Mouse (Mus musculus): ENCODE results near the gene Vps13d. TPM values are rescaled to one million over a fixed set of nuclear protein-coding genes. Genes with fewer than 3 reads are reported as not detected.

Vps13d gene
- polyA plus RNA-seq, 1 experiment, result 15.6 TPM

DNA sequence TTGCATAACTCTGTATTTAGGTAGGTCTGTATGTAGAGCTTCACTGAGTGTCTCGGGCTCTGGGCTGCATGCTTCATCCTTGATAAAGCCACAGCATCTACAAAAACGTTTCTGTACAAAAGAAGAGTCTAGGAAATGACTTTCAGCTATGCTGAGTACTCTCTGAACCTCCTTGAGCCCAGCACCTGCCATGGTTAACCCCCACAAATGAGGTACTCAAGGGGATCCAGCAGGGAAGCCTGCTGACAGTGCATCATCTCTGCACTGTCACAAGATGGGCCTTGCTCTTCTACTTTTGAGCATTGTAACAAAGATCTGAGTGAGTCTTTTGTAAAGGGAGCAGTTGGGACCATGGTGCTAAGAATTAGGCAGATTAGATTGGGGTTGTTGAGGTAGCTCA lies 162.2 kb downstream of the Vps13d start:
- Histone ChIP-seq H3K9ac (ENCODE audit: low read depth, poor library complexity, severe bottlenecking) (no peak overlapping the region), H3K27me3 (ENCODE audit: control insufficient read depth, insufficient read depth, low read length, poor library complexity, severe bottlenecking) (no peaks in the 10 kb centered on the region), H3K36me3 (ENCODE audit: control insufficient read depth, insufficient read depth, low read length, poor library complexity, severe bottlenecking) (no peaks in the 10 kb centered on the region), H3K4me3 (ENCODE audit: low read depth, low read length) (no peak overlapping the region), H3K4me1 (ENCODE audit: control insufficient read depth, insufficient read depth, low read length) (no peaks in the 10 kb centered on the region), H3K9me3 (replicated peaks; ENCODE audit: control insufficient read depth, insufficient read depth, low read length, poor library complexity, severe bottlenecking) (no peaks in the 10 kb centered on the region), H3K27ac (ENCODE audit: insufficient read depth, low read length) (no peak overlapping the region)
- TF ChIP-seq CTCF (IDR thresholded peaks at IDR 0.05; ENCODE audit: low read depth, low read length) (no peak), POLR2A (IDR thresholded peaks at IDR 0.05; ENCODE audit: insufficient read depth, low read length) (no peak)

DNA sequence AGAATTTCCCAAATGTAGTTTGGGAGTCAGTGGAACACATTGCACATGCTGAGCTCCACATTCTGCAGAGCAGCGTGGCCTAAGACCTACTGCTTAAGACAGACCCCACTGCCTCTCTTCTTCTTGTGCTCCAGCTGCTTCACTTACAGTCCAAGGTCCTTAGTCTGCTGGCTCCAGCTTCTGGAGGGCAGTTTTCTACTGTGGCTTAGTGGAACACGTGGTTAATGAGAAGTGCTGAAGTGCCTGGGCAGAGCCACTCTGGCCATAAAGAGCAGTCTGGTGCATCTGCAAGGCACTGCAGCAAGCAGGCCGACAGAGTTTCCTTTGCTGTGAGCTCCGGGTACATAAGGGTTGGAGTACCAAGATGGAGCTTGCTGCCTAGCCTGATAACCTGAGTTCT lies 163.3 kb downstream of the Vps13d start:
- no peak overlapping the region for H3K27ac ChIP-seq (ENCODE audit: insufficient read depth, low read length)

DNA sequence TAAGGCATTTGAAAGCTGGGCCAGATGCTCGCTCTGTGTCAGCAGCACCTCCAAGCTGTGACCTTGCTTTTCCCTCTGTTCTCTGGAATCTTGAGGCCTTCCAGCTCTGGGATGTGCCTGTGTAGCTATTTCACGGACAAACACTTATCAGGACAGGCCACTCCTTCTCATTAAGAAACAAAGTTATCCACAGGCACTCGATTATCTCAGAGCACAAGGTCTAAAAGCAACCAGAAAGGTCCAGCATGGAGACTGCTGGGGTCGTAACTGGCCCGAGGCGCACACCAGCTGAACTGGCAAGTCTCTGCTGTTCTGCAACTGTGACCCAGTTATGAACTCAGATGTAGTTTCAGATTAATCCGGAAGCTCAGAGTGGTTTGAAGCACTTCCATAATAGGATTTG lies 168.4 kb downstream of the Vps13d start:
- no peaks in the 10 kb centered on the region for H3K4me1 ChIP-seq (ENCODE audit: control insufficient read depth, insufficient read depth, low read length)
- TF ChIP-seq EP300 (IDR thresholded peaks at IDR 0.05; ENCODE audit: insufficient read depth, low read depth, low read length), result no peak

More for the DNA sequence above, 163.3 kb downstream of the Vps13d start:
- Histone ChIP-seq H3K4me3 (ENCODE audit: low read depth, low read length) (no peak overlapping the region), H3K9me3 (replicated peaks; ENCODE audit: control insufficient read depth, insufficient read depth, low read length, poor library complexity, severe bottlenecking) (no peaks in the 10 kb centered on the region), H3K9ac (ENCODE audit: low read depth, poor library complexity, severe bottlenecking) (no peak overlapping the region), H3K27me3 (ENCODE audit: control insufficient read depth, insufficient read depth, low read length, poor library complexity, severe bottlenecking) (no peaks in the 10 kb centered on the region), H3K4me1 (ENCODE audit: control insufficient read depth, insufficient read depth, low read length) (no peaks in the 10 kb centered on the region), H3K36me3 (ENCODE audit: control insufficient read depth, insufficient read depth, low read length, poor library complexity, severe bottlenecking) (no peaks in the 10 kb centered on the region)
- TF ChIP-seq CTCF (IDR thresholded peaks at IDR 0.05; ENCODE audit: low read depth, low read length), result no peak
- TF ChIP-seq POLR2A (IDR thresholded peaks at IDR 0.05; ENCODE audit: insufficient read depth, low read length), result no peak
- TF ChIP-seq EP300 (IDR thresholded peaks at IDR 0.05; ENCODE audit: insufficient read depth, low read depth, low read length), result no peak

GRCm38 (mm10) chr4:145025409-145025762 lies 169.4 kb downstream of the Vps13d start:
- Histone ChIP-seq H3K9ac (ENCODE audit: low read depth, poor library complexity, severe bottlenecking) (no peak overlapping the region), H3K9me3 (replicated peaks; ENCODE audit: control insufficient read depth, insufficient read depth, low read length, poor library complexity, severe bottlenecking) (no peaks in the 10 kb centered on the region), H3K4me3 (ENCODE audit: low read depth, low read length) (no peak overlapping the region), H3K36me3 (ENCODE audit: control insufficient read depth, insufficient read depth, low read length, poor library complexity, severe bottlenecking) (no peaks in the 10 kb centered on the region), H3K27me3 (ENCODE audit: control insufficient read depth, insufficient read depth, low read length, poor library complexity, severe bottlenecking) (no peaks in the 10 kb centered on the region), H3K4me1 (ENCODE audit: control insufficient read depth, insufficient read depth, low read length) (no peaks in the 10 kb centered on the region), H3K27ac (ENCODE audit: insufficient read depth, low read length) (no peak overlapping the region)
- TF ChIP-seq POLR2A (IDR thresholded peaks at IDR 0.05; ENCODE audit: insufficient read depth, low read length), result no peak
- TF ChIP-seq CTCF (IDR thresholded peaks at IDR 0.05; ENCODE audit: low read depth, low read length), result no peak
- TF ChIP-seq EP300 (IDR thresholded peaks at IDR 0.05; ENCODE audit: insufficient read depth, low read depth, low read length), result no peak

More for the DNA sequence above, 168.4 kb downstream of the Vps13d start:
- no peak overlapping the region for H3K9ac ChIP-seq (ENCODE audit: low read depth, poor library complexity, severe bottlenecking)
- no peaks in the 10 kb centered on the region for H3K27me3 ChIP-seq (ENCODE audit: control insufficient read depth, insufficient read depth, low read length, poor library complexity, severe bottlenecking)
- no peaks in the 10 kb centered on the region for H3K36me3 ChIP-seq (ENCODE audit: control insufficient read depth, insufficient read depth, low read length, poor library complexity, severe bottlenecking)
- no peaks in the 10 kb centered on the region for H3K9me3 ChIP-seq (replicated peaks; ENCODE audit: control insufficient read depth, insufficient read depth, low read length, poor library complexity, severe bottlenecking)
- H3K4me3 ChIP-seq (ENCODE audit: low read depth, low read length), result no peak overlapping the region
- H3K27ac ChIP-seq (ENCODE audit: insufficient read depth, low read length), result no peak overlapping the region

GRCm38 (mm10) chr4:145024694-145025408 lies 170.0 kb downstream of the Vps13d start:
- H3K27ac ChIP-seq (ENCODE audit: insufficient read depth, low read length), result no peak overlapping the region
- no peak overlapping the region for H3K4me3 ChIP-seq (ENCODE audit: low read depth, low read length)
- no peaks in the 10 kb centered on the region for H3K4me1 ChIP-seq (ENCODE audit: control insufficient read depth, insufficient read depth, low read length)
- H3K27me3 ChIP-seq (ENCODE audit: control insufficient read depth, insufficient read depth, low read length, poor library complexity, severe bottlenecking), result no peaks in the 10 kb centered on the region
- H3K9me3 ChIP-seq (replicated peaks; ENCODE audit: control insufficient read depth, insufficient read depth, low read length, poor library complexity, severe bottlenecking), result no peaks in the 10 kb centered on the region
- TF ChIP-seq EP300 (IDR thresholded peaks at IDR 0.05; ENCODE audit: insufficient read depth, low read depth, low read length) (no peak), CTCF (IDR thresholded peaks at IDR 0.05; ENCODE audit: low read depth, low read length) (no peak), POLR2A (IDR thresholded peaks at IDR 0.05; ENCODE audit: insufficient read depth, low read length) (no peak)
- no peak overlapping the region for H3K9ac ChIP-seq (ENCODE audit: low read depth, poor library complexity, severe bottlenecking)
- H3K36me3 ChIP-seq (ENCODE audit: control insufficient read depth, insufficient read depth, low read length, poor library complexity, severe bottlenecking), result no peaks in the 10 kb centered on the region

GRCm38 (mm10) chr4:145023911-145024310 lies 170.9 kb downstream of the Vps13d start:
- Histone ChIP-seq H3K27me3 (ENCODE audit: control insufficient read depth, insufficient read depth, low read length, poor library complexity, severe bottlenecking) (no peaks in the 10 kb centered on the region), H3K27ac (ENCODE audit: insufficient read depth, low read length) (no peak overlapping the region), H3K4me3 (ENCODE audit: low read depth, low read length) (no peak overlapping the region), H3K4me1 (ENCODE audit: control insufficient read depth, insufficient read depth, low read length) (no peaks in the 10 kb centered on the region), H3K9ac (ENCODE audit: low read depth, poor library complexity, severe bottlenecking) (no peak overlapping the region), H3K9me3 (replicated peaks; ENCODE audit: control insufficient read depth, insufficient read depth, low read length, poor library complexity, severe bottlenecking) (no peaks in the 10 kb centered on the region), H3K36me3 (ENCODE audit: control insufficient read depth, insufficient read depth, low read length, poor library complexity, severe bottlenecking) (no peaks in the 10 kb centered on the region)
- TF ChIP-seq EP300 (IDR thresholded peaks at IDR 0.05; ENCODE audit: insufficient read depth, low read depth, low read length), result no peak
- no peak for TF ChIP-seq CTCF (IDR thresholded peaks at IDR 0.05; ENCODE audit: low read depth, low read length)
- no peak for TF ChIP-seq POLR2A (IDR thresholded peaks at IDR 0.05; ENCODE audit: insufficient read depth, low read length)
